In genomic region chr9:41889568-41890272, GRCm38 (mm10) we compare ENCODE assay signal across 8 mouse cellular contexts.
DNase-seq lines count a peak whose midpoint lies in the region; ATAC-seq lines count a peak whose summit lies in the region.

No protein-coding gene starts in this region.

- ATAC-seq in forebrain, embryonic 16.5 days: peak; percentile 37
- ATAC-seq in liver, embryonic 11.5 days (replicated peaks; ENCODE audit: low FRiP score): peak; percentile 20; the same call in 1 of the 2 replicates
- no peak for ATAC-seq in erythroid progenitor cell, adult 5-6 weeks (replicated peaks; ENCODE audit: low FRiP score, poor library complexity, severe bottlenecking)
- no peak for ATAC-seq in megakaryocyte-erythroid progenitor cell, adult 5-6 weeks (replicated peaks; ENCODE audit: low FRiP score, low TSS enrichment, poor library complexity, severe bottlenecking)

- H3K27ac ChIP-seq in heart, embryonic 10.5 days: peak overlapping the region; percentile 93
- peak overlapping the region; percentile 99 for H3K27ac ChIP-seq in forebrain, embryonic 16.5 days (ENCODE audit: low read length)
- H3K27ac ChIP-seq in liver, embryonic 11.5 days (ENCODE audit: low read depth, low read length): peak overlapping the region; percentile 74

- no peaks in the 10 kb centered on the region for H3K36me3 ChIP-seq in heart, embryonic 10.5 days
- no peaks in the 10 kb centered on the region for H3K36me3 ChIP-seq in forebrain, embryonic 16.5 days (ENCODE audit: control insufficient read depth, insufficient read depth)
- no peaks in the 10 kb centered on the region for H3K36me3 ChIP-seq in liver, embryonic 11.5 days (ENCODE audit: control insufficient read depth, insufficient read depth, low read length)

- H3K9ac ChIP-seq in forebrain, embryonic 16.5 days (replicated peaks; ENCODE audit: low read depth, low read length): peak overlapping the region; percentile 80
- H3K9ac ChIP-seq in liver, embryonic 11.5 days (ENCODE audit: low read depth, low read length): no peak overlapping the region

- no peaks in the 10 kb centered on the region for H3K9me3 ChIP-seq in heart, embryonic 10.5 days
- no peaks in the 10 kb centered on the region for H3K9me3 ChIP-seq in forebrain, embryonic 16.5 days (ENCODE audit: control insufficient read depth, low read length)
- no peaks in the 10 kb centered on the region for H3K9me3 ChIP-seq in liver, embryonic 11.5 days (ENCODE audit: control insufficient read depth, low read length)

- peaks cover 23% of the 10 kb centered on the region for H3K4me1 ChIP-seq in heart, embryonic 10.5 days
- peaks cover 26% of the 10 kb centered on the region for H3K4me1 ChIP-seq in forebrain, embryonic 16.5 days (replicated peaks; ENCODE audit: control insufficient read depth, insufficient read depth, low read length)
- H3K4me1 ChIP-seq in liver, embryonic 11.5 days (replicated peaks; ENCODE audit: control insufficient read depth, insufficient read depth, low read length): 0 out of 2 replicates have a peak, but pooled peaks cover 3% of the 10 kb centered on the region

- no peaks in the 10 kb centered on the region for H3K27me3 ChIP-seq in heart, embryonic 10.5 days (ENCODE audit: insufficient read depth, poor library complexity, severe bottlenecking)
- H3K27me3 ChIP-seq in forebrain, embryonic 16.5 days (replicated peaks; ENCODE audit: control insufficient read depth, insufficient read depth, low read length): no peaks in the 10 kb centered on the region
- peaks cover 7% of the 10 kb centered on the region for H3K27me3 ChIP-seq in liver, embryonic 11.5 days (replicated peaks; ENCODE audit: control insufficient read depth, insufficient read depth, low read length)

- peak overlapping the region; percentile 69 for H3K4me2 ChIP-seq in forebrain, embryonic 16.5 days (ENCODE audit: low read length)
- peak overlapping the region; percentile 60 for H3K4me2 ChIP-seq in liver, embryonic 11.5 days

- DNase-seq in heart, embryonic 10.5 days (ENCODE audit: low spot score): peak; percentile 77
- DNase-seq in heart, adult 9 months (ENCODE audit: low spot score in 2 of 2): no peak
- peak; percentile 50 for DNase-seq in brain, adult 2 months (ENCODE audit: low read depth, low spot score)
- DNase-seq in liver, embryonic 11.5 days (ENCODE audit: low spot score): no peak
- DNase-seq in ovary, postnatal 14 days (ENCODE audit: low spot score): no peak

- WGBS in heart, embryonic 10.5 days: 35% methylated on average over 12 of the region's 12 CpGs
- WGBS in forebrain, embryonic 16.5 days: 28% methylated on average over 12 of the region's 12 CpGs
- 37% methylated on average over 12 of the region's 12 CpGs for WGBS in liver, embryonic 11.5 days

- H3K4me3 ChIP-seq in heart, embryonic 10.5 days: peak overlapping the region; percentile 56
- peak overlapping the region; percentile 43 for H3K4me3 ChIP-seq in forebrain, embryonic 16.5 days (replicated peaks; ENCODE audit: low read length)
- H3K4me3 ChIP-seq in liver, embryonic 11.5 days (ENCODE audit: low read depth, low read length): peak overlapping the region; percentile 29

Comparison
In these comparisons a context has a peak if more than half of its experiments do, and no peak if none do; other contexts are left out.
1. DNase-seq: peak in heart, embryonic 10.5 days (single experiment) and brain, adult 2 months (single experiment); none in heart, adult 9 months (0 of 2), liver, embryonic 11.5 days (single experiment) and ovary, postnatal 14 days (single experiment).
2. ATAC-seq: peak in forebrain, embryonic 16.5 days (single experiment) and liver, embryonic 11.5 days (single experiment); none in erythroid progenitor cell, adult 5-6 weeks (single experiment) and megakaryocyte-erythroid progenitor cell, adult 5-6 weeks (single experiment).
3. Peak in every context shown above with its lines, with median percentiles within 50 percentile points of each other: H3K27ac ChIP-seq and H3K4me3 ChIP-seq.